Mouse (Mus musculus) ES-Bruce4 (cell line): ENCODE measurements around the gene Rab15. TPM values are rescaled to one million over a fixed set of nuclear protein-coding genes. Genes with fewer than 3 reads are reported as not detected.

ENCODE experiments used
- H3K27ac ChIP-seq: 2 replicates; pipeline ENCODE4 v1.5.1; 2012; ENCODE audit warnings: low read length, inconsistent platforms; ENCODE audit not compliant: insufficient read depth
- H3K27me3 ChIP-seq: 2 replicates; pipeline ENCODE4 v1.6.1; 2012; ENCODE audit warnings: mild to moderate bottlenecking, low read length, inconsistent platforms; ENCODE audit not compliant: control insufficient read depth, poor library complexity, insufficient read depth, severe bottlenecking
- H3K36me3 ChIP-seq: 2 replicates; pipeline ENCODE4 v1.6.1; 2012; ENCODE audit warnings: inconsistent platforms, mild to moderate bottlenecking, low read length, moderate library complexity; ENCODE audit not compliant: control insufficient read depth, poor library complexity, insufficient read depth, severe bottlenecking
- H3K4me1 ChIP-seq: one replicate; pipeline ENCODE4 v1.8.1; 2011; ENCODE audit warnings: low read length; ENCODE audit not compliant: control insufficient read depth, insufficient read depth
- H3K4me3 ChIP-seq: 2 replicates; pipeline ENCODE4 v1.5.1; 2011; ENCODE audit warnings: low read depth, mild to moderate bottlenecking, low read length
- H3K9ac ChIP-seq: 2 replicates; pipeline ENCODE4 v1.6.1; 2012; ENCODE audit warnings: low read depth, mild to moderate bottlenecking, inconsistent platforms; ENCODE audit not compliant: poor library complexity, severe bottlenecking
- H3K9me3 ChIP-seq: replicated peaks from 2 replicates; pipeline ENCODE4 v1.6.1; 2012; ENCODE audit warnings: mild to moderate bottlenecking, low read length, inconsistent platforms; ENCODE audit not compliant: control insufficient read depth, poor library complexity, insufficient read depth, severe bottlenecking
- CTCF ChIP-seq: IDR thresholded peaks from one replicate; pipeline ENCODE4 v1.8.1; 2011; ENCODE audit warnings: low read depth, low read length
- EP300 ChIP-seq: IDR thresholded peaks from 2 replicates; pipeline ENCODE4 v1.6.1; 2011; ENCODE audit warnings: low read depth, low read length; ENCODE audit not compliant: insufficient read depth
- POLR2A ChIP-seq: IDR thresholded peaks from one replicate; pipeline ENCODE4 v1.8.1; 2011; ENCODE audit warnings: low read length; ENCODE audit not compliant: insufficient read depth
- polyA plus RNA-seq: library from polyadenylated mRNA; stranded (reverse); fragments of >200 nt; gene quantifications from 2 replicates; pipeline ENCODE4 v1.2.4, GENCODE M21; 2011; ENCODE audit warnings: low read depth; ENCODE audit not compliant: missing spikeins, insufficient read depth, insufficient read length

Gene Rab15
- polyA plus RNA-seq, 1 experiment = 34.2 TPM

DNA sequence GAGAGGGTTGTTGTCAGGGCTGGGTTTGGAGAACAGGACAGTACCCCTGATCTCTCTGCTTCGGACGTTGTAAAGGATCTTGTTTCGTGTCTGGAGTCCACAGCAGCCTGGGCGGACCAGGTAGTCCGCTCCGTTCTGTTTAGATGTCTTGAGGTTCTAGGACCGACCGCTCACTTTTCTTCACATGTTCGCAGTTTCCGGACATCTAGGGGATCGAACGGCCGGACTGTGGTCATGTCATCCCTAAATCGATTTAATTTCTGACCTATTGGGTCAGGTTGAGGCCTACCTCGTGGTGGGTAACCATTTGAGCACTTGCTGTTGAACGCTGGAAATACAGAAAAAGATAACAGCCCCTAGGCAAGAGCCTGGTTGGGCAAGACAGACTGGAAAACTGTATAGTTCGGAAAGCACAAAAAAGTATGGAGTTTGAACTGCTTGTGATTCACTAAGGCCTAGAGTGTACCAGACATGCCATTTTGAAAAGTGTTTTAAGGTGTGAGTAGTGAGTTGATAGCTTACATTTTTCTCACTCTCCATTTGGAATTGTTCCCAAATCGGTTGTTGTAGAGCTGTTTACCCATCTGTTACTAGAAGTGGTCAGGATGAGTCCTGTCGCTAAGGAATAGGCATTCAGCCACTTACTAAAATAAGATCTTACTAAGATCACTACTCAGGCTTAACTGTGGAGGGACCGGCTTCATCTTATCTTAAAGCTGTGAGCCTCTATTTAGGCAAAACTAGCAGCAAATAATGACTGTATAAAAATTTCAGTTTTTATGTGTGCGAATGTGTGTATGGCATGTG lies 15.3 kb upstream of the Rab15 start:
- H3K27ac ChIP-seq = no peak overlapping the region
- no peak for TF ChIP-seq CTCF
- no peak for TF ChIP-seq EP300
- TF ChIP-seq POLR2A = no peak
- H3K4me3 ChIP-seq = peak overlapping the region; percentile 86
- H3K36me3 ChIP-seq = no peaks in the 10 kb centered on the region
- no peaks in the 10 kb centered on the region for H3K27me3 ChIP-seq
- H3K9ac ChIP-seq = peak overlapping the region; percentile 58
- no peaks in the 10 kb centered on the region for H3K4me1 ChIP-seq
- H3K9me3 ChIP-seq = no peaks in the 10 kb centered on the region

GRCm38 (mm10) chr12:76837101-76837843 lies 14.6 kb upstream of the Rab15 start:
- H3K27ac ChIP-seq = peak overlapping the region; percentile 44; the same call in 1 of the 2 replicates
- peak; percentile 79 for TF ChIP-seq CTCF
- no peak for TF ChIP-seq EP300
- no peaks in the 10 kb centered on the region for H3K4me1 ChIP-seq

GRCm38 (mm10) chr12:76832704-76833103 lies 10.0 kb upstream of the Rab15 start:
- TF ChIP-seq CTCF = peak; percentile 60
- TF ChIP-seq POLR2A = no peak

More at GRCm38 (mm10) chr12:76837101-76837843, 14.6 kb upstream of the Rab15 start:
- Histone ChIP-seq H3K9me3 (no peaks in the 10 kb centered on the region), H3K27me3 (no peaks in the 10 kb centered on the region), H3K36me3 (no peaks in the 10 kb centered on the region), H3K9ac (peak overlapping the region; percentile 58), H3K4me3 (peak overlapping the region; percentile 88)

DNA sequence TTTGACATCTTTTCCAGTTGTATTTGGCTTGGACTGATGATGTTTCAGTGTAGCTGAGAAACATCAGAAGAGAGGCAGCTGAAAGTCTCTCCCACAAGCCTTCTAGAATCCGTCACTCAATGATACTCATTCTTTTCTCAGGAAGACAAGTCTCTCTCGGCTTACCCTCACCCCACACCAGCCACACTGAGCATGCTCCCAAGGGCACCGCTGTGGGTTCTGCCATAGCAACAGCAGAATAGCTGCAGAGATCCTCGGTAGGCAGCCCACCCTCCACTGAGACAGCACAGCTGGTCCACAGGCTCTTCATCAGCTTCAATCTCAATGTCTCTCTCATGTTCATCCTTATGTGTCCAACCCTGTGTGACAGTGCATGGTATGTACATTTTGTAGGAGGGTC lies 2.6 kb upstream of the Rab15 start:
- no peaks in the 10 kb centered on the region for H3K9me3 ChIP-seq
- no peaks in the 10 kb centered on the region for H3K27me3 ChIP-seq
- H3K4me3 ChIP-seq = no peak overlapping the region
- no peaks in the 10 kb centered on the region for H3K36me3 ChIP-seq
- H3K27ac ChIP-seq = no peak overlapping the region
- H3K9ac ChIP-seq = no peak overlapping the region
- no peaks in the 10 kb centered on the region for H3K4me1 ChIP-seq
- TF ChIP-seq CTCF = no peak
- no peak for TF ChIP-seq EP300
- no peak for TF ChIP-seq POLR2A

More at GRCm38 (mm10) chr12:76832704-76833103, 10.0 kb upstream of the Rab15 start:
- Histone ChIP-seq H3K9ac (no peak overlapping the region), H3K9me3 (no peaks in the 10 kb centered on the region), H3K27ac (no peak overlapping the region), H3K36me3 (no peaks in the 10 kb centered on the region), H3K4me3 (no peak overlapping the region), H3K4me1 (no peaks in the 10 kb centered on the region), H3K27me3 (no peaks in the 10 kb centered on the region)

DNA sequence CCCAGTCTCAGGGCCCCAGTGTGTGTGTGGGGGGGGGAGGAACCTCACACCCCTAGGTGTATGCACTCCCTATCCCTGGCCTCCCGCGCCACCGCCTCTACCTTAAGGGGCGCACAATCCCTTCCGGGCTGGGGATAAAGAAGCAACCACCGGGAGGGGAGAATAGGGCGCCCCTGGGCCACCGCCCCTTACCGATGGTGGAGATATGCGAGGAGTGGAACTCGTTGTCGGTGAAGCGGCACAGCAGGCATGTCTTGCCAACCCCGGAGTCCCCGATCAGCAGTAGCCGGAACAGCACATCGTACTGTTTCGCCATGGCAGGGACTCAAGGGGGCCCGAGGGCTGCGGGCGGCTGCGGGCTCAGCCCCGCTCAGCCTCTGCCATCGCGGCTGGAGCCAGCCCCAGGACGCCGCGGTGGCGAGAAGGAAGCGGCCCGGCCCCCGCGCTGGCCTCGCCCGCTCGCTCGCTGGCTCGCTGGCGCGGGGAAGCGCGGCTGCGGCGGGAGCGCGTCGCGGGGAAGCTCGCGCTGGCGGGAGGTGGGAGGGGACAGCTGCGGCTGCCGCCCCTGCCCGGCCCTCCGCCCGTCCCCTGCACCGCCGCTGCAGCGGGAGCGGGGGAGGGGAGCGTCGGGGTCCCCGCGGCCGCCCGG lies 582 bp downstream of the Rab15 start:
- H3K27me3 ChIP-seq = no peaks in the 10 kb centered on the region
- H3K36me3 ChIP-seq = no peaks in the 10 kb centered on the region
- no peaks in the 10 kb centered on the region for H3K9me3 ChIP-seq
- no peak overlapping the region for H3K27ac ChIP-seq
- peak overlapping the region; percentile 75 for H3K4me3 ChIP-seq
- peaks cover 5% of the 10 kb centered on the region for H3K4me1 ChIP-seq
- TF ChIP-seq POLR2A (no peak), EP300 (no peak), CTCF (no peak)
- H3K9ac ChIP-seq = peak overlapping the region; percentile 86
